Mouse (Mus musculus): ENCODE data around the gene Olfr1297. TPM values are rescaled to one million over a fixed set of nuclear protein-coding genes. Genes with fewer than 3 reads are reported as not detected.

Olfr1297 gene
- total RNA-seq (2014; fragmentation: Nextera tagmentation) (not detected in 2 replicates), total RNA-seq (2017) (not detected in 2 replicates)

- no peak for ATAC-seq (replicated peaks; ENCODE audit: poor library complexity, severe bottlenecking)
Measured at GRCm38 (mm10) chr2:111626397-111626796, at the start of gene Olfr1297. Olfr1297 (minus strand) TSS chr2:111626497.

- ATAC-seq (replicated peaks; ENCODE audit: poor library complexity, severe bottlenecking): no peak
Measured at GRCm38 (mm10) chr2:111661119-111661518, 34.8 kb upstream of the Olfr1297 start, which contains the start of gene Olfr1299. Olfr1299 (plus strand) TSS chr2:111661419.

GRCm38 (mm10) chr2:111649101-111649500 lies 22.8 kb upstream of the Olfr1297 start, which contains the start of gene Olfr1298:
Olfr1298 (minus strand) TSS chr2:111649201.
- no peak for ATAC-seq (replicated peaks; ENCODE audit: poor library complexity, severe bottlenecking)

- no peak for ATAC-seq (replicated peaks; ENCODE audit: poor library complexity, severe bottlenecking)
Measured at GRCm38 (mm10) chr2:111569581-111569980, 56.7 kb downstream of the Olfr1297 start, which contains the start of gene Olfr1295. Olfr1295 (minus strand) TSS chr2:111569681.

Other genes starting within 250 kb of the Olfr1297 start
- gene Olfr1286, start 203.4 kb downstream of the Olfr1297 start, total RNA-seq (2014; fragmentation: Nextera tagmentation): not detected in 2 replicates
- gene Olfr1286, start 203.4 kb downstream of the Olfr1297 start, total RNA-seq (2017): not detected in 2 replicates
- gene Olfr1287, start 177.4 kb downstream of the Olfr1297 start, total RNA-seq (2014; fragmentation: Nextera tagmentation): not detected in 2 replicates
- gene Olfr1287, start 177.4 kb downstream of the Olfr1297 start, total RNA-seq (2017): not detected in 2 replicates
- gene Olfr1288, start 152.4 kb downstream of the Olfr1297 start, total RNA-seq (2014; fragmentation: Nextera tagmentation): not detected in 2 replicates
- not detected in 2 replicates for gene Olfr1288, start 152.4 kb downstream of the Olfr1297 start, total RNA-seq (2017)
- not detected in 2 replicates for gene Olfr1289, start 145.7 kb downstream of the Olfr1297 start, total RNA-seq (2014; fragmentation: Nextera tagmentation)
- not detected in 2 replicates for gene Olfr1289, start 145.7 kb downstream of the Olfr1297 start, total RNA-seq (2017)
- not detected in 2 replicates for gene Olfr1290, start 132.7 kb downstream of the Olfr1297 start, total RNA-seq (2014; fragmentation: Nextera tagmentation)
- gene Olfr1290, start 132.7 kb downstream of the Olfr1297 start, total RNA-seq (2017): not detected in 2 replicates
- gene Olfr1291-ps1, start 129.3 kb downstream of the Olfr1297 start, total RNA-seq (2014; fragmentation: Nextera tagmentation): not detected in 2 replicates
- gene Olfr1291-ps1, start 129.3 kb downstream of the Olfr1297 start, total RNA-seq (2017): not detected in 2 replicates
- gene Olfr1293-ps, start 101.3 kb downstream of the Olfr1297 start, total RNA-seq (2014; fragmentation: Nextera tagmentation): not detected in 2 replicates
- gene Olfr1293-ps, start 101.3 kb downstream of the Olfr1297 start, total RNA-seq (2017): not detected in 2 replicates
- gene Olfr1294, start 86.2 kb downstream of the Olfr1297 start, total RNA-seq (2014; fragmentation: Nextera tagmentation): not detected in 2 replicates
- gene Olfr1294, start 86.2 kb downstream of the Olfr1297 start, total RNA-seq (2017): not detected in 2 replicates
- not detected in 2 replicates for gene Olfr1295, start 56.8 kb downstream of the Olfr1297 start, total RNA-seq (2014; fragmentation: Nextera tagmentation)
- not detected in 2 replicates for gene Olfr1295, start 56.8 kb downstream of the Olfr1297 start, total RNA-seq (2017)
- gene Olfr1298, start 22.7 kb upstream of the Olfr1297 start, total RNA-seq (2014; fragmentation: Nextera tagmentation): not detected in 2 replicates
- not detected in 2 replicates for gene Olfr1298, start 22.7 kb upstream of the Olfr1297 start, total RNA-seq (2017)
- not detected in 2 replicates for gene Olfr1299, start 34.9 kb upstream of the Olfr1297 start, total RNA-seq (2014; fragmentation: Nextera tagmentation)
- not detected in 2 replicates for gene Olfr1299, start 34.9 kb upstream of the Olfr1297 start, total RNA-seq (2017)
- gene Olfr1301, start 124.5 kb upstream of the Olfr1297 start, total RNA-seq (2014; fragmentation: Nextera tagmentation): not detected in 2 replicates
- gene Olfr1301, start 124.5 kb upstream of the Olfr1297 start, total RNA-seq (2017): not detected in 2 replicates
- gene Olfr1302, start 150.9 kb upstream of the Olfr1297 start, total RNA-seq (2014; fragmentation: Nextera tagmentation): not detected in 2 replicates
- gene Olfr1302, start 150.9 kb upstream of the Olfr1297 start, total RNA-seq (2017): not detected in 2 replicates
- gene Olfr1303, start 193.8 kb upstream of the Olfr1297 start, total RNA-seq (2014; fragmentation: Nextera tagmentation): not detected in 2 replicates
- not detected in 2 replicates for gene Olfr1303, start 193.8 kb upstream of the Olfr1297 start, total RNA-seq (2017)

All from granulocyte monocyte progenitor cell, adult 5-6 weeks (primary cell).